Mouse (Mus musculus): ENCODE results near the gene Wfikkn1. TPM values are rescaled to one million over a fixed set of nuclear protein-coding genes. Genes with fewer than 3 reads are reported as not detected.

Wfikkn1 gene
- polyA plus RNA-seq, 1 experiment from 2014 or later, result 0.63 TPM

GRCm38 (mm10) chr17:25864311-25864710 is 16.3 kb downstream of the Wfikkn1 start:
- no peak for ATAC-seq (ENCODE audit: insufficient number of reproducible peaks, low FRiP score, low TSS enrichment, low read depth)
- Histone ChIP-seq H3K4me1 (peaks cover 28% of the 10 kb centered on the region), H3K9me3 (no peaks in the 10 kb centered on the region), H3K27me3 (no peaks in the 10 kb centered on the region), H3K4me2 (no peak overlapping the region), H3K9ac (no peak overlapping the region), H3K27ac (no peak overlapping the region), H3K4me3 (no peak overlapping the region), H3K36me3 (no peaks in the 10 kb centered on the region)
- 90% methylated on average over 14 of the region's 14 CpGs for WGBS

- Histone ChIP-seq H3K9ac (no peak overlapping the region), H3K4me2 (no peak overlapping the region), H3K27me3 (no peaks in the 10 kb centered on the region), H3K4me3 (no peak overlapping the region), H3K4me1 (peaks cover 23% of the 10 kb centered on the region), H3K36me3 (no peaks in the 10 kb centered on the region), H3K9me3 (no peaks in the 10 kb centered on the region), H3K27ac (no peak overlapping the region)
- whole genome bisulfite sequencing, result 86% methylated on average over 6 of the region's 6 CpGs
- no peak for ATAC-seq (ENCODE audit: insufficient number of reproducible peaks, low FRiP score, low TSS enrichment, low read depth)
Measured at GRCm38 (mm10) chr17:25863681-25864080, 17.0 kb downstream of the Wfikkn1 start.

DNA sequence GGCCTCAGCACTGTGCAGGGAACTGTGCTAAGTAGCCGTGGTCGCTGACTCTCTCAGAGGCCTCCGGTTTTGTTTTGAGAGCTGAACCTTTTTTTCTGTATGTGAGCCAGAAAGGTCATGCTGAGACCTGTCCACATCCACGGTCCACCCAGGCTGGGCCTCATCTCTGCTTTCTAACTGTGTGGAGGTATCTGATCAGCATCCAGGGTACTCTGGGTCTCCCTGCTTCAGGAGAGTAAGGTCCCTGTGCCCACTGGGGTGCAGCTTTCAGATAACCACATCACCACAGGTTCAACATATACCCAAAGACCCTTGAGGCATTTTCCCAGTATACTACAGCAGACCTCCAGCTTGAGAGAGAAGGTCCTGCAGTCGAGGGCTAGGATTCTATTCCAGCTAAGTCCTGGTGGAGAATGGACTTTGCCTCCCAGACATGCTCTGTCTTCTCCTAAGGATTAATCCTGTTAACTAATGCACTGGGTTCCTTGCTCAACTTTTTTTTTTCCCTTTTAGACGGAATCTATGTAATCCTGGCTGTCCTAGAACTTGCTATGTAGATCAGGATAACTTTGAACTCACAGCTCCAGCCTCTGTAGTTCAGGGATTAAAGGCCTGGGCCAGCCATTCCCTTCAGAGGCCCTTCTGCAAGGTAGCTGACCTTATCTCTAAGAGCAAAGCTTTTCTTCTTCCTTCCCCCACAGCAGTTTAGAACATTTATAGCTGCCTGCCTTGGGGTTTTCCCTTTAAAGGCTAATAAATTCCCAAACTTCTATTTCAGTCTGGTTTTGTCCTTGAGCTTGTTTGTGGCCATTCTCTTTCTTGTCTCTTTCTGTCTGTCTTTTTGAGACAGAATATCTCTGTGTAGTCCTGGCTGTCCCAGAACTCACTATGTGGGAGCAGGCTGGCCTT is 18.7 kb downstream of the Wfikkn1 start:
- Histone ChIP-seq H3K27me3 (no peaks in the 10 kb centered on the region), H3K4me3 (peak overlapping the region; percentile 64), H3K4me1 (peaks cover 11% of the 10 kb centered on the region), H3K9me3 (no peaks in the 10 kb centered on the region), H3K9ac (peak overlapping the region; percentile 71), H3K4me2 (peak overlapping the region; percentile 81), H3K27ac (peak overlapping the region; percentile 87), H3K36me3 (no peaks in the 10 kb centered on the region)
- 10% methylated on average over 6 of the region's 6 CpGs for WGBS
- ATAC-seq (ENCODE audit: insufficient number of reproducible peaks, low FRiP score, low TSS enrichment, low read depth), result no peak

DNA sequence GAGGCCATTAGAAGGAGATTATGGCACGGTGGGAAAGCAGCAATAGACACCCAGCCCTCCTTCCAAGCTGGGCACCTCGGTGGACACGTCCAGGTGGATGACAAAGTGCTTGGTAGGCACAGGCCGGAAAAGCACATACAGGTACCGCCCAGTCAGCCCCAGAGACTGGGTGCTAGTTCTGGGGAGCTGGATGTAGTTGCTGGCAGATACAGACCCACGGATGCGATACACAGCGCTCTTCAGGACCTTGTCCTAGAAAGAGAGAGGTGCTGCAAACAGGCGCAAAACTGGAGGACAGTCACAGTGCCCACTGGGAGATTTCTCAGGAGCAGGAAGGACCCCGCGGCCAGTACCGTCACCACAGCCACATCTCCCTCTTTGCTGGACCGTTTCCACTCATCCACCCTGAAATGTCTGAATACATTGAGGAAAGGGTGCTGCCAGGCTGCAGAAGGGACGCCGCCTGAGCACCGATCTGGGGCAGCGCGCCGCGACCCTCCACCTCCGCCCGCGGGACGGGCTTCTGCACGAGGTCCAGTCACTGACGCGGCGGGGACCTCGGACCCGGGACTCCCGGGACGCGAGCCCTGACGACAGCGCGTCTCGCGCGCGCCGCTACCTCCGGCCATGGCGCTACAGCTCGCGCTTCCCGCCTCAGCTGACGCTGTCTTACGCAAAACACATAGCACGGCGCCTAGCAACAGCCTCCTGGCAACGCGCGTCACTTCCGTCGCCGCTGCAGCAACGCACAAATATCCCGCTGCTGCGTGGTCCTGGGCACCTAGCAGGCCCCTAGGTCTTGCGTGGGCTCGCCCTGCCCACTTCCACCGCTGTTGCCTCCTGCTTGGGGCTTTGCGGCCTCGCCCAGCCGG is 19.6 kb downstream of the Wfikkn1 start, which contains the start of gene Wdr90:
Wdr90 (minus strand) TSS at position 670 of the 872 bp plus-strand sequence.
- Histone ChIP-seq H3K36me3 (no peaks in the 10 kb centered on the region), H3K27me3 (no peaks in the 10 kb centered on the region), H3K9me3 (no peaks in the 10 kb centered on the region), H3K27ac (peak within 1 kb of the TSS; percentile 87), H3K4me2 (peak within 1 kb of the TSS; percentile 81), H3K9ac (peak within 1 kb of the TSS; percentile 71), H3K4me3 (peak within 1 kb of the TSS; percentile 64), H3K4me1 (peaks cover 11% of the 10 kb centered on the region)
- ATAC-seq (ENCODE audit: insufficient number of reproducible peaks, low FRiP score, low TSS enrichment, low read depth), result peak; percentile 91
- 2% methylated on average over 65 of the region's 65 CpGs for WGBS

DNA sequence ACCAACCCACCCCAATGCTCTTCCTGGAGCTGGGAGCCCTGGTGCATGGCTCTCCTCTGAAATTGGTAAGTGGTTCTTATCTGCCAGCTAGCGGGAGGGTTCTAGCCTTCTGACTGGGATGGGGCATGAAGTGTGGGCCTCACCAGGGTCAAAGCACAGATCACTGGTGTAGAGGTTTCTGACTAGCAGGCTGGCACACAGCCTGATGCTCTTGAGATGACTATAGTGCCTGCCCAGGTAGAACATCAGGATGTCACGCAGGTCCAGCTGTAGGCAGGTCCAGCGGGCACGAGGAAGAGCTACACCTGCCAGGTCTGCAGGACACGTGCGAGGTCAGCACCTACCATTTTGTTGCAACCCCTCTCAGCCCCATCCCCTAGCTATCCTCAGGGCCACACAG is 20.4 kb downstream of the Wfikkn1 start:
- peaks cover 3% of the 10 kb centered on the region; the same call in 1 of the 2 replicates for H3K36me3 ChIP-seq
- peak overlapping the region; percentile 81 for H3K4me2 ChIP-seq
- WGBS, result 86% methylated on average over 6 of the region's 6 CpGs
- peak overlapping the region; percentile 64; the same call in 1 of the 2 replicates for H3K4me3 ChIP-seq
- no peak overlapping the region for H3K27ac ChIP-seq
- H3K4me1 ChIP-seq, result peaks cover 11% of the 10 kb centered on the region
- no peak for ATAC-seq (ENCODE audit: insufficient number of reproducible peaks, low FRiP score, low TSS enrichment, low read depth)
- H3K9ac ChIP-seq, result no peak overlapping the region
- no peaks in the 10 kb centered on the region for H3K9me3 ChIP-seq
- H3K27me3 ChIP-seq, result no peaks in the 10 kb centered on the region

DNA sequence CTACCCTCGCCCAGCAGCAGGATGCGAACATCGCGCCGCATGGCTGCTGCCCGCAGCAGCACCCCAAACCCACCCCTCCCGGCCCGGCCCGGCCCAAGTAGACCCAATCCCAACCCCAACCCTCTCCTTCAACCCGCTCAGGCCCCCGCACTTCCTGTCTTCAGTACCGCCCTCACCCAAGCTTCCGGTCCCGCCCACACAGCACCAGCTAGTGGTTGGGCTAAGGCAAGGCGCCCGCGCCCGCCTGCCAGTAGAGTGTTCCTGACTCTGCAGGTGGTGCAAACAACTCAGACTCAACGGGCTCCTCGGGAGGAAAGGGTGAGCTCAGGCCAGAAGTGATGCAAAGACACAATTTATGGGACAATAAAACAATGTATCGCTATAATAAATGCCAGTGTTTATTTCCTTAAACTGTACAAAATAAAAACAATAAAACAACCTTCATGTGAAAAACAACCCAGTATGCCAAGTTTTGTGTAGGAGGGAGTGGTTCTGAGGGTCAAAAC is 36.2 kb downstream of the Wfikkn1 start, which contains the start of gene Rhot2:
Rhot2 (minus strand) TSS at position 456 of the 506 bp plus-strand sequence.
- Histone ChIP-seq H3K27ac (peak within 1 kb of the TSS; percentile 89), H3K9ac (peak within 1 kb of the TSS; percentile 68), H3K9me3 (no peaks in the 10 kb centered on the region), H3K4me2 (peak within 1 kb of the TSS; percentile 62), H3K4me1 (peaks cover 18% of the 10 kb centered on the region), H3K4me3 (peak within 1 kb of the TSS; percentile 77), H3K27me3 (no peaks in the 10 kb centered on the region), H3K36me3 (peaks cover 64% of the 10 kb centered on the region)
- under 1% methylated on average over 21 of the region's 21 CpGs for WGBS
- peak; percentile 89 for ATAC-seq (ENCODE audit: insufficient number of reproducible peaks, low FRiP score, low TSS enrichment, low read depth)

GRCm38 (mm10) chr17:25843636-25844395 is 36.8 kb downstream of the Wfikkn1 start:
- 0 out of 2 replicates have a peak, but pooled peaks have one; percentile 1 for ATAC-seq (ENCODE audit: insufficient number of reproducible peaks, low FRiP score, low TSS enrichment, low read depth)
- peak overlapping the region; percentile 68 for H3K9ac ChIP-seq
- H3K36me3 ChIP-seq, result peaks cover 66% of the 10 kb centered on the region
- H3K4me3 ChIP-seq, result peak overlapping the region; percentile 77
- 3% methylated on average over 35 of the region's 38 CpGs for WGBS
- no peaks in the 10 kb centered on the region for H3K9me3 ChIP-seq
- H3K4me1 ChIP-seq, result peaks cover 18% of the 10 kb centered on the region
- peak overlapping the region; percentile 89 for H3K27ac ChIP-seq
- H3K4me2 ChIP-seq, result peak overlapping the region; percentile 62
- H3K27me3 ChIP-seq, result no peaks in the 10 kb centered on the region

- Histone ChIP-seq H3K4me2 (peak overlapping the region; percentile 62), H3K9ac (0 out of 2 replicates have a peak overlapping the region, but pooled peaks have one; percentile 68), H3K4me1 (peaks cover 18% of the 10 kb centered on the region), H3K9me3 (no peaks in the 10 kb centered on the region), H3K27ac (no peak overlapping the region), H3K36me3 (peaks cover 67% of the 10 kb centered on the region), H3K4me3 (peak overlapping the region; percentile 77), H3K27me3 (no peaks in the 10 kb centered on the region)
- no peak for ATAC-seq (ENCODE audit: insufficient number of reproducible peaks, low FRiP score, low TSS enrichment, low read depth)
- WGBS, result 92% methylated on average over 4 of the region's 4 CpGs
Measured at GRCm38 (mm10) chr17:25843122-25843521, 37.5 kb downstream of the Wfikkn1 start.

DNA sequence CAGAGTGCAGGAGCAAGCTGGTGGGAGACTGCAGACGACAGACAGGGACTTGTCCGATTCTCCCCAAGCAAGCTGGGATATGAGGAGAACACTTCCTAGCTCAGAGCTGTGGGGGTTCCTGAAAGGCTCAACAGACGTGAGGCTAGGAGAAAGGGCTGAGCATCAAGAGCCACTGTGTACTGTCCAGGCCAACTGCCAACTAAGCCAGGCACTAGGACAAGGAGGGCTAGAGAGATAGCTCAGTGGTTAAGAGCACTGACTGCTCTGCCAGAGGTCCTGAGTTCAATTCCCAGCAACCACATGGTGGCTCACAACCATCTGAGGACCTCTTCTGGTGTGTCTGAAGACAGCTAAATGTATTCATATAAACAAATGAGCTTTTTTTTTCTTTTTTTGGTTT is 38.1 kb downstream of the Wfikkn1 start:
- WGBS, result 72% methylated on average over 3 of the region's 3 CpGs
- H3K9me3 ChIP-seq, result no peaks in the 10 kb centered on the region
- no peak overlapping the region for H3K4me2 ChIP-seq
- no peak overlapping the region for H3K9ac ChIP-seq
- no peak for ATAC-seq (ENCODE audit: insufficient number of reproducible peaks, low FRiP score, low TSS enrichment, low read depth)
- no peak overlapping the region for H3K4me3 ChIP-seq
- H3K27ac ChIP-seq, result no peak overlapping the region
- H3K36me3 ChIP-seq, result peaks cover 65% of the 10 kb centered on the region
- peaks cover 21% of the 10 kb centered on the region for H3K4me1 ChIP-seq
- H3K27me3 ChIP-seq, result no peaks in the 10 kb centered on the region

DNA sequence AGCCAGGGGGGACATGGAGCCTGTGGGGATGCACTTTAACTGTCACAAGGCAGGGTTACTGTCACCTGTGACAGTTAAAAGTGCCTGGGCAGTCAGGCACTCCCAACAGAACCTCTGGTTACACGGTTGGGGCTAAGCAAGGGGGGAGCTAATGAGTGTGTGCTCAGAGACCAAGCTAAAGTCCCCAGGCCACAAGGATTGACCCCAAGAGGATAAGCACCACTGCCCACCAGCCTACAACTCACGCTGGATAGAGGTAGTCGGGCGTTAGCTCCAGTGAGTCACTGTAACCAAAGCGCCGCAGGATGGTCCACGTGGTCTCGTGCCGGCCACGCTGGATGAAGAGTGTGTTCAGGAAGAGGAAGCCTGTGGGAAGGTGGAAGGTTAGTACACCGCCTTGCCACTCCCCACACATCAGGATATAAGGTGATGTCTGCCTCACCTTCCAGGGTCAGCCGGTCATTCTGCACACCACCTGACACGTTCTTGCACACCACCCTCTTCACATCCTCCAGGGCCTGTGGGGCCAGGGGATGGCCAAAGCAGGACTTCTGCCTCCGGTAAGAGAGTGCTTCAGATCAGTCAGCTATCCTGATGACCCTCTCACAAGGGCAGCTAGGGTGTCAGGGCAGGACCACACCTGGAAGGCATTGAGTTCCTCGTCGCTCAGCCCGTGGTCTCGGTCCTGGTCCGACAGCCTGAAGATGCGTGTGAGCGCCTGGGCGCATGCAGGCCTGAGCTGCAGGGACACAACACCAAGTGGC is 39.4 kb downstream of the Wfikkn1 start, which contains the start of gene Gm20683:
Gm20683 (minus strand) TSS at position 647 of the 764 bp plus-strand sequence.
- H3K4me3 ChIP-seq, result no peak within 1 kb of the TSS

More for the DNA sequence above, 39.4 kb downstream of the Wfikkn1 start, which contains the start of gene Gm20683:
- peaks cover 56% of the 10 kb centered on the region for H3K36me3 ChIP-seq
- 94% methylated on average over 22 of the region's 22 CpGs for WGBS
- no peaks in the 10 kb centered on the region for H3K27me3 ChIP-seq
- no peak within 1 kb of the TSS for H3K4me2 ChIP-seq
- no peak within 1 kb of the TSS for H3K9ac ChIP-seq
- no peak for ATAC-seq (ENCODE audit: insufficient number of reproducible peaks, low FRiP score, low TSS enrichment, low read depth)
- no peaks in the 10 kb centered on the region for H3K9me3 ChIP-seq
- peaks cover 33% of the 10 kb centered on the region for H3K4me1 ChIP-seq
- no peak within 1 kb of the TSS for H3K27ac ChIP-seq
